19 mouse cellular contexts compared by ENCODE assay signal in the genomic region with DNA sequence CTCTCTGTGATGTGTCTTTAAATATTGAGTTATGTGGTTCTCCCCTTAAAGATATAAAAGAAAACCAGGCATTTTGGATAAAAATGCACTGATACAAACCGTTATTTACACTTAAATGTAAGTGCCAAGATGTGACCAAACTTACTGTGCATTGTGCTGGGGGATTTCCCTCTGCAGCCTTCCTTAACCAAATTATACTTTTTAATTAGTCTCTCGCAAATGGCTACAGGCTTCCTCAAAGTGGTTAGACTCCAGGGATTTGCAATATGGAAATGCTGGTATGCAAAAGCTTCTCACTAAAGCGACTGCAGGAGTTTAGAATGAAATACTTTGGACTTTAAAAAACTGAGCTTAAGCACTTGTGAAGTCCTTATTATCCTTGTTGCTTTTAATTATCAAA. TPM values are rescaled to one million over a fixed set of nuclear protein-coding genes. Genes with fewer than 3 reads are reported as not detected.
"Had no signal": no experiment of that assay in that cellular context is flagged by ENCODE, and none has a peak within 500 bp of the region (broad histone marks: within the 10 kb centered on the region; RNA-seq: fewer than 3 reads in every experiment).

No protein-coding gene starts in this region.

- H3K27ac ChIP-seq: kidney, embryonic 15.5 days; left cerebral cortex, adult 2 months; liver, embryonic 13.5 days; neural tube, embryonic 13.5 days; stomach, embryonic 15.5 days had no signal

- H3K4me1 ChIP-seq: kidney, embryonic 15.5 days; liver, embryonic 13.5 days; stomach, embryonic 15.5 days had no signal

- H3K4me2 ChIP-seq: kidney, embryonic 15.5 days; liver, embryonic 13.5 days; neural tube, embryonic 13.5 days; stomach, embryonic 15.5 days had no signal

- H3K36me3 ChIP-seq: kidney, embryonic 15.5 days; liver, embryonic 13.5 days; neural tube, embryonic 13.5 days; stomach, embryonic 15.5 days had no signal

- H3K4me3 ChIP-seq: kidney, embryonic 15.5 days; left cerebral cortex, adult 2 months; liver, embryonic 13.5 days; myocyte; neural tube, embryonic 13.5 days; stomach, embryonic 15.5 days had no signal

- H3K27me3 ChIP-seq: kidney, embryonic 15.5 days; liver, embryonic 13.5 days; neural tube, embryonic 13.5 days; stomach, embryonic 15.5 days had no signal

- H3K9ac ChIP-seq: kidney, embryonic 15.5 days; liver, embryonic 13.5 days; neural tube, embryonic 13.5 days; stomach, embryonic 15.5 days had no signal

- DNase-seq: kidney, adult 11 months; kidney, adult 8-10 months; kidney, postnatal 10 days; kidney, postnatal 36 days; layer of hippocampus, postnatal 36 days; liver, embryonic 13.5 days; lung, adult 2 months; lung, postnatal 14 days; lung, postnatal 4 days; retina, postnatal 1 day; right cerebral cortex, postnatal 25 days; spleen, adult 18-20 months; thymus, postnatal 25 days had no signal

- H3K9me3 ChIP-seq: liver, embryonic 13.5 days; neural tube, embryonic 13.5 days; stomach, embryonic 15.5 days had no signal

RNA-seq across cellular contexts. Expression of gene Ptpro, which starts 10.0 kb away (rescaled TPM):
- total RNA-seq: megakaryocyte-erythroid progenitor cell, adult 5-6 weeks had no signal
- polyA plus RNA-seq: myocyte had no signal
